15 mouse cellular contexts compared by ENCODE assay signal in the genomic region with DNA sequence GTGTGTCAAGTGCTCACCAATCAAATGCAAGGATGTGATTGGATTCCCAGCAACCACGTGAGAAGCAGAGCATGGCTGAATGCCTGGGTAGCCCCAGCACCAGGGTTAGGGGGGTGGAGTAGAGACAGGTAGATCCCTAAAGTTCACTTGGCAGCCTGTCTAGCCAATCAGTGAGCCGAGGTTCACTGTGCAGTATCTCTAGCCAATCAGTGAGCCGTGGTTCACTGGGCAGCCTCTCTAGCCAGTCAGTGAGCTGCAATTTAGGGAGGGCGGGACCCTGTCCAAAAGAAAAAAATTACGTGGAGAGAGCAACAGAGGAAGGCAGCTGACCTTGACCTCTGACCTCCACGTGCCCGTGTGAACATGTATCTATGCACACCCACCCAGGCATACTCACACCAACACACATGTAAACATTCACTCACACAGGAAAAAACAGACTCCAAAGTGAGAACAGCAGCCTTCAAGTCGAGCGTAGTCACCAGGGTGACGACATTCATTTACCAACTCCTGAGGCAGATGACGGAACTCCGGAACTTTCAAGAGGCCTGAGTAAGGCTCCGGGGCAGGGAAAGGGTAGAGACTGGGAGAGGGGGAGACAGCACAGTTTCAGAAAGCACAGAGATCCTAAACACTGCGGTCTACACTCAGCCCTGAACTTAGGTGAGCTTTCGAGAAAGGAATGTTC. TPM values are rescaled to one million over a fixed set of nuclear protein-coding genes. Genes with fewer than 3 reads are reported as not detected.
A peak's percentile ranks its signal among the peaks of the same experiment; 100 is the strongest.
DNase-seq lines count a peak whose midpoint lies in the region; ATAC-seq lines count a peak whose summit lies in the region.
"Had no signal": no experiment of that assay in that cellular context is flagged by ENCODE, and none has a peak within 500 bp of the region (broad histone marks: within the 10 kb centered on the region; RNA-seq: fewer than 3 reads in every experiment).

No protein-coding gene starts in this region.

- H3K27me3 ChIP-seq in heart, embryonic 12.5 days (replicated peaks) = no peaks in the 10 kb centered on the region
- H3K27me3 ChIP-seq in lung, embryonic 15.5 days = no peaks in the 10 kb centered on the region
- H3K27me3 ChIP-seq: hindbrain, embryonic 13.5 days; Patski had no signal

- ATAC-seq in heart, embryonic 12.5 days (ENCODE audit: insufficient number of reproducible peaks, low FRiP score) = no peak
- ATAC-seq in lung, embryonic 15.5 days (ENCODE audit: borderline replicate concordance, extremely low read depth, low FRiP score, low TSS enrichment) = peak; percentile 10; the same call in 1 of the 2 replicates
- ATAC-seq: liver, postnatal 0 days; Patski had no signal

- H3K4me1 ChIP-seq in heart, embryonic 12.5 days (replicated peaks) = peaks cover 28% of the 10 kb centered on the region
- peaks cover 9% of the 10 kb centered on the region for H3K4me1 ChIP-seq in lung, embryonic 15.5 days

- DNase-seq in heart, adult 11 months = no peak
- DNase-seq in lung, postnatal 4 days = no peak
- peak; percentile 61 for DNase-seq in kidney, adult 18-20 months
- peak; percentile 66 to 67 for DNase-seq in kidney, postnatal 36 days
- no peak for DNase-seq in thymus, postnatal 25 days
- DNase-seq: cerebellum, adult 2 months; gastrocnemius, postnatal 25 days; layer of hippocampus, adult 9-11 months; liver, postnatal 0 days; thymus, postnatal 4 days had no signal

- peaks cover 37% of the 10 kb centered on the region for H3K36me3 ChIP-seq in heart, embryonic 12.5 days
- H3K36me3 ChIP-seq in lung, embryonic 15.5 days = no peaks in the 10 kb centered on the region
- H3K36me3 ChIP-seq: hindbrain, embryonic 13.5 days had no signal

- WGBS in heart, embryonic 12.5 days = 48% methylated on average over 15 of the region's 15 CpGs
- WGBS in lung, embryonic 15.5 days = 46% methylated on average over 15 of the region's 15 CpGs

- no peak overlapping the region for H3K4me3 ChIP-seq in heart, embryonic 12.5 days
- no peak overlapping the region for H3K4me3 ChIP-seq in lung, embryonic 15.5 days
- H3K4me3 ChIP-seq: hindbrain, embryonic 13.5 days; midbrain, embryonic 10.5 days had no signal

- H3K27ac ChIP-seq in heart, embryonic 12.5 days (ENCODE audit: poor library complexity, severe bottlenecking) = peak overlapping the region; percentile 32; the same call in 1 of the 2 replicates
- H3K27ac ChIP-seq in lung, embryonic 15.5 days = no peak overlapping the region
- H3K27ac ChIP-seq: hindbrain, embryonic 13.5 days; midbrain, embryonic 10.5 days had no signal

- H3K9ac ChIP-seq in heart, embryonic 12.5 days = no peak overlapping the region
- no peak overlapping the region for H3K9ac ChIP-seq in lung, embryonic 15.5 days
- H3K9ac ChIP-seq: hindbrain, embryonic 13.5 days; liver, postnatal 0 days had no signal

- H3K4me2 ChIP-seq in heart, embryonic 12.5 days = no peak overlapping the region
- no peak overlapping the region for H3K4me2 ChIP-seq in lung, embryonic 15.5 days
- H3K4me2 ChIP-seq: hindbrain, embryonic 13.5 days had no signal

- H3K9me3 ChIP-seq in heart, embryonic 12.5 days (replicated peaks) = no peaks in the 10 kb centered on the region
- no peaks in the 10 kb centered on the region for H3K9me3 ChIP-seq in lung, embryonic 15.5 days
- H3K9me3 ChIP-seq: hindbrain, embryonic 13.5 days; midbrain, embryonic 10.5 days had no signal

RNA-seq across cellular contexts. Expression of gene Bmp7, which starts 50.2 kb away (rescaled TPM):
- 67.2 and 70.8 TPM in 2 replicates for polyA plus RNA-seq in heart, embryonic 12.5 days (2016; fragmentation: Nextera tagmentation; extraction: Ambion mirVana)
- polyA plus RNA-seq in lung, embryonic 15.5 days (2015; fragmentation: Nextera tagmentation; extraction: Ambion mirVana) = 6.7 and 7.8 TPM in 2 replicates

Comparison
In these comparisons a context has a peak if more than half of its experiments do, and no peak if none do; other contexts are left out.
1. DNase-seq: peak in kidney, adult 18-20 months (single experiment) and kidney, postnatal 36 days (2 of 2); none in heart, adult 11 months (single experiment), lung, postnatal 4 days (0 of 2) and thymus, postnatal 25 days (single experiment).